Mouse (Mus musculus) heart, adult 2 months (tissue): ENCODE measurements around the gene Hist1h2bg. TPM values are rescaled to one million over a fixed set of nuclear protein-coding genes. Genes with fewer than 3 reads are reported as not detected.

ENCODE experiments used
- DNase-seq, 2 experiments: peaks; one replicate each; pipeline ENCODE4 v3.0.0; 2021
- H3K27ac ChIP-seq: fragments of 200-600 bp; 2 replicates; pipeline ENCODE4 v1.8.1; 2022
- H3K27me3 ChIP-seq: fragments of 200-500 bp; 2 replicates; pipeline ENCODE4 v1.6.1; 2012; ENCODE audit warnings: mild to moderate bottlenecking, low read length, inconsistent platforms, mixed read lengths; ENCODE audit not compliant: control insufficient read depth, insufficient read depth
- H3K36me3 ChIP-seq: fragments of 200-500 bp; 2 replicates; pipeline ENCODE4 v1.6.1; 2012; ENCODE audit warnings: low read length, inconsistent platforms; ENCODE audit not compliant: control insufficient read depth, insufficient read depth
- H3K4me1 ChIP-seq: fragments of 200-500 bp; 2 replicates; pipeline ENCODE4 v1.6.1; 2011; ENCODE audit warnings: low read length; ENCODE audit not compliant: control insufficient read depth, insufficient read depth
- H3K4me3 ChIP-seq: fragments of 200-600 bp; 2 replicates; pipeline ENCODE4 v1.8.1; 2022
- H3K79me2 ChIP-seq: fragments of 200-500 bp; replicated peaks from 2 replicates; pipeline ENCODE4 v1.6.1; 2012; ENCODE audit warnings: mild to moderate bottlenecking, inconsistent platforms, low read length, moderate library complexity, mixed read lengths; ENCODE audit not compliant: control insufficient read depth, insufficient read depth
- H3K9ac ChIP-seq: fragments of 200-500 bp; 2 replicates; pipeline ENCODE4 v1.6.1; 2012; ENCODE audit warnings: low read depth, mild to moderate bottlenecking, control low read depth, inconsistent platforms, low read length, mixed read lengths
- CTCF ChIP-seq: fragments of 200-600 bp; IDR thresholded peaks from 2 replicates; pipeline ENCODE4 v1.8.1; 2022; ENCODE audit warnings: antibody characterized with exemption, mild to moderate bottlenecking, moderate library complexity
- EP300 ChIP-seq: fragments of 200-500 bp; IDR thresholded peaks from 2 replicates; pipeline ENCODE4 v1.6.1; 2011; ENCODE audit warnings: low read depth, low read length, control low read depth; ENCODE audit not compliant: insufficient read depth
- POLR2A ChIP-seq: fragments of 200-500 bp; IDR thresholded peaks from 2 replicates; pipeline ENCODE4 v1.6.1; 2011; ENCODE audit warnings: mild to moderate bottlenecking, low read depth, low read length, control low read depth; ENCODE audit not compliant: insufficient read depth
- WGBS: fragments of 180-500 bp; shearing (Covaris S2); methylation state at CpG from one replicate; pipeline ENCODE4 v1.1.7; 2018; 5-methylcytosine and 5-hydroxymethylcytosine counted together
- intact Hi-C: fragments of 180-260 bp; cut with DNase I; formaldehyde crosslinking; loops from one replicate; pipeline ENCODE4 v1.15.1; 2025
- polyA plus RNA-seq: library from polyadenylated mRNA; depleted of rRNA; stranded (reverse); fragments of >200 nt; gene quantifications from 2 replicates; pipeline ENCODE4 v1.2.3, GENCODE M21; 2012
- total RNA-seq, 2 experiments: library from RNA; stranded (reverse); gene quantifications; 2 replicates each; pipeline ENCODE4 v1.2.3; 2021

Hist1h2bg gene
- total and polyA plus RNA-seq, 3 experiments: 3.3 to 19.5 (median 16.4) TPM

GRCm38 (mm10) chr13:23581408-23582218 lies 10.4 kb downstream of the Hist1h2bg start, which contains the start of gene Hist1h4d:
Hist1h4d (plus strand) TSS chr13:23581598.
- WGBS: under 1% methylated on average over 43 of the region's 43 CpGs
- Histone ChIP-seq H3K36me3 (peaks cover 4% of the 10 kb centered on the region; the same call in 1 of the 2 replicates), H3K27ac (peak within 1 kb of the TSS; percentile 24), H3K4me1 (peaks cover 4% of the 10 kb centered on the region), H3K27me3 (no peaks in the 10 kb centered on the region), H3K79me2 (no peaks in the 10 kb centered on the region), H3K9ac (peak within 1 kb of the TSS; percentile 71), H3K4me3 (peak within 1 kb of the TSS; percentile 72)
- peak; percentile 100 for TF ChIP-seq POLR2A
- no peak for TF ChIP-seq CTCF
- peak; percentile 97 for TF ChIP-seq EP300
- DNase-seq: peak; percentile 94 to 96
- intact Hi-C loops: loop anchor here (5.0 to 10.0 kb wide), 4 partner anchors 161 to 1867 kb away; partner anchors contain the start of genes Hist1h1b, Hist1h2ag, Hist1h2ai and Hist1h2an

- intact Hi-C loops: loop anchor here (5.0 to 10.0 kb wide), 4 partner anchors 160 to 1868 kb away; partner anchors contain the start of genes Hist1h1b, Hist1h2ag, Hist1h2ai and Hist1h2an
- Histone ChIP-seq H3K79me2 (no peaks in the 10 kb centered on the region), H3K4me1 (peaks cover 4% of the 10 kb centered on the region), H3K27ac (peak overlapping the region; percentile 7), H3K4me3 (peak overlapping the region; percentile 72), H3K27me3 (no peaks in the 10 kb centered on the region), H3K36me3 (peaks cover 4% of the 10 kb centered on the region; the same call in 1 of the 2 replicates), H3K9ac (peak overlapping the region; percentile 71; the same call in 1 of the 2 replicates)
- TF ChIP-seq EP300 (no peak), CTCF (no peak)
- no peak for DNase-seq
- 37% methylated on average over 6 of the region's 6 CpGs for WGBS
These were observed 11.2 kb downstream of the Hist1h2bg start for GRCm38 (mm10) chr13:23582219-23583056.

DNA sequence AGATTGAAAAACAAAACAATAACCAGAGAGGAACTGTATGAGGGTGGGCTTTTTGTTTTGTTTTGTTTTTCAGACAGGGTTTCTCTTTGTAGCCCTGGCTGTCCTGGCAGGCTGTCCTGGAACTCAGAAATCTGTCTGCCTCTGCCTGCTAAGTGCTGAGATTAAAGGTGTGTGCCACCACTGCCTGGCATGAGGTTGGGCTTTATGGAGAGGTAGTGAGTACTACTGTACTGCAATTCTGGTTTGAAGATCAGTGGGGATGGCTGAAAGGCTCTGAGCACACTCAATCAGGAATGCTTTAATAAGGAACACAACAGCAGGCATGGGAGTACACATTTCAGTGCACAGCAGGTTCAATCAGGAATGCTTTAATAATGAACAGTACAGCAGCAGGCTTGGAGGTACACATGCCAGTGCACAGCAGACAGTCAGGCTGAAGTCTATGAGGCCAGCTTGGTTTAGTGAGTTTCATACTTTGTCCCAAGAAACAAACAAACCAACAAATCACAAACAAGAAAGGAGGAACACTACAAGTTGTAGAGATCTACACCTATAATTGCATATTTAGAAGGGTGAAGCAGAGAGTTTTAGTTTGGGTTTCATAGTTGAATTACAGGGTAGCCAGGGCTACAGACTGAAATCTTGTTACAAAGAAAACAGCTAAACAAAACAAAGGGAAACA lies 12.3 kb downstream of the Hist1h2bg start:
- TF ChIP-seq POLR2A (no peak), CTCF (no peak)
- no peak for DNase-seq
- intact Hi-C loops: loop anchor here (2.0 to 10.0 kb wide), 6 partner anchors 53 to 1869 kb away; partner anchors contain the start of genes Hist1h1b, Hist1h2ag, Hist1h2ai and Hist1h2an

GRCm38 (mm10) chr13:23584331-23584730 lies 13.1 kb downstream of the Hist1h2bg start:
- H3K9ac ChIP-seq: peak overlapping the region; percentile 23
- no peak for TF ChIP-seq CTCF
- TF ChIP-seq POLR2A: no peak
- TF ChIP-seq EP300: no peak
- no peak for DNase-seq
- peaks cover 4% of the 10 kb centered on the region; the same call in 1 of the 2 replicates for H3K36me3 ChIP-seq
- H3K4me3 ChIP-seq: peak overlapping the region; percentile 67
- peak overlapping the region; percentile 95 for H3K27ac ChIP-seq
- H3K4me1 ChIP-seq: peaks cover 4% of the 10 kb centered on the region
- intact Hi-C loops: loop anchor here (2.0 to 10.0 kb wide), 6 partner anchors 54 to 1870 kb away; partner anchors contain the start of genes Hist1h1b, Hist1h2ag, Hist1h2ai and Hist1h2an
- H3K79me2 ChIP-seq: no peaks in the 10 kb centered on the region
- no peaks in the 10 kb centered on the region for H3K27me3 ChIP-seq

More for the DNA sequence above, 12.3 kb downstream of the Hist1h2bg start:
- no peak overlapping the region for H3K9ac ChIP-seq
- H3K4me1 ChIP-seq: peaks cover 4% of the 10 kb centered on the region
- H3K79me2 ChIP-seq: no peaks in the 10 kb centered on the region
- H3K27me3 ChIP-seq: no peaks in the 10 kb centered on the region
- no peak overlapping the region; the same call in 1 of the 2 replicates for H3K27ac ChIP-seq
- no peak overlapping the region; the same call in 1 of the 2 replicates for H3K4me3 ChIP-seq
- peaks cover 4% of the 10 kb centered on the region; the same call in 1 of the 2 replicates for H3K36me3 ChIP-seq

- TF ChIP-seq POLR2A: peak; percentile 57
- TF ChIP-seq CTCF: no peak
- intact Hi-C loops: loop anchor here (2.0 to 10.0 kb wide), 4 partner anchors 54 to 1870 kb away; partner anchors contain the start of genes Hist1h1b, Hist1h2ai, Hist1h2an and Hist1h2bc
- DNase-seq: peak; percentile 79 to 83
- WGBS: under 1% methylated on average over 21 of the region's 21 CpGs
- H3K4me3 ChIP-seq: peak overlapping the region; percentile 67
- H3K9ac ChIP-seq: peak overlapping the region; percentile 73
- H3K36me3 ChIP-seq: peaks cover 4% of the 10 kb centered on the region; the same call in 1 of the 2 replicates
- H3K4me1 ChIP-seq: peaks cover 4% of the 10 kb centered on the region
- H3K27me3 ChIP-seq: no peaks in the 10 kb centered on the region
- no peaks in the 10 kb centered on the region for H3K79me2 ChIP-seq
- H3K27ac ChIP-seq: peak overlapping the region; percentile 95
These were observed 13.8 kb downstream of the Hist1h2bg start for GRCm38 (mm10) chr13:23585029-23585441.
